Mouse (Mus musculus) thymus, postnatal 4 days (tissue): ENCODE data around the gene Actl6b.

Source experiments
- DNase-seq: peaks from one replicate; pipeline ENCODE4 v3.0.0; 2021

Gene Actl6b

DNA sequence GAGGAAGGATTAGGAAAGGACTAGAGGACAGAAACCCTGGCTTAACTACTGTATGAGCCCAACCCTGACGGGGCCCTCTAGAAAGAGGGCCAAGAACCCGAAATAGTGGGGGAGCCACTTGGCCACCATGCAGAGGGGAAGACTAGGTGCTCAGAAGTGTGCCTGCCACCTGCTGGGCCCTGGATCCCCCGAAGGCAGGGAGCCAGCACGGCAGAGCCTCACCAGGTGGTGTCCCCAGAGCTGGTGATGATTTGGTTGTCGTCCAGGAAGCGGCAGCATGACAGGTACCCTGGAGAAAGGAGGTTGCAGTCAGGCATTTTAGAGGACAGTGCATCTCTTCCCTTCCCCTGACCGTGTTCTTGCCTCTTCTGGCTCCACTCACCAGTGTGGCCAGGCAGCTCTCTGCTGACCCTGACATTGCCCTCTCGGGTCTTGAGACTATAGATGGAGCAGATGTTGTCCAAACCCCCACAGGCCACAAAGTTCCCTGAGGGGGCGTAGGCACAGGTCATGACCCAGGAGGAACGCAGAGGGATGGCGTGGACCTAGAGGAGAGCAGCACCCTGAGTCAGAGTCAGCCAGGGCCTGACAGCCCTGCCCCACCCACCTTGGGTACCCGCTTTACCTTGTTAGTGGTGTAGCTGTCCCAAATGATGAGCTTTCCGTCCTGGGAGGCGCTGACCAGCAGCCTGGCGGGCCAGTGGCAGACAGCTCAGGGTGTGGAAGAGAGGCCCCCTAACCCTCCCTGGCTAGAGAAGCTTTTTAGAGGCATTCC, 23.9 kb upstream of the Actl6b start:
- no peak for DNase-seq

DNA sequence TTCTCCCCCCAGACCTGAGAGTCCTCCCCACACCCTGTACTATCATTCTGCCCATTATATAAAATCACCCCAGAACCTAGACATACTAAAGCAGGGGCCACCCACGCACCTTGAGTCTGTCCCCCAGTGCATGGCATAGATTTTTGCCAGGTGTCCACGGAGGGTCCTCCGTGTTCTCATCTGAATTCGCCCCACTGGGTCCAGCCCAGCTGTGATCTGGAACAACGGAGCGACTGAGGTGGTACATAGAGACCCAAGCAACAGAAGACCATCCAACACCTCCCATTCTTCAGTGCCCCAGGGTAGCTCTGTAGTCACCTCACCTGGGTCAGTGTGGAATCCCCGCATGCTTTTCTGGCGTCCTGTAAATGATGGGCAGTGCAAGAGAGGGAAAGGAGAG, 23.2 kb upstream of the Actl6b start:
- DNase-seq: no peak

DNA sequence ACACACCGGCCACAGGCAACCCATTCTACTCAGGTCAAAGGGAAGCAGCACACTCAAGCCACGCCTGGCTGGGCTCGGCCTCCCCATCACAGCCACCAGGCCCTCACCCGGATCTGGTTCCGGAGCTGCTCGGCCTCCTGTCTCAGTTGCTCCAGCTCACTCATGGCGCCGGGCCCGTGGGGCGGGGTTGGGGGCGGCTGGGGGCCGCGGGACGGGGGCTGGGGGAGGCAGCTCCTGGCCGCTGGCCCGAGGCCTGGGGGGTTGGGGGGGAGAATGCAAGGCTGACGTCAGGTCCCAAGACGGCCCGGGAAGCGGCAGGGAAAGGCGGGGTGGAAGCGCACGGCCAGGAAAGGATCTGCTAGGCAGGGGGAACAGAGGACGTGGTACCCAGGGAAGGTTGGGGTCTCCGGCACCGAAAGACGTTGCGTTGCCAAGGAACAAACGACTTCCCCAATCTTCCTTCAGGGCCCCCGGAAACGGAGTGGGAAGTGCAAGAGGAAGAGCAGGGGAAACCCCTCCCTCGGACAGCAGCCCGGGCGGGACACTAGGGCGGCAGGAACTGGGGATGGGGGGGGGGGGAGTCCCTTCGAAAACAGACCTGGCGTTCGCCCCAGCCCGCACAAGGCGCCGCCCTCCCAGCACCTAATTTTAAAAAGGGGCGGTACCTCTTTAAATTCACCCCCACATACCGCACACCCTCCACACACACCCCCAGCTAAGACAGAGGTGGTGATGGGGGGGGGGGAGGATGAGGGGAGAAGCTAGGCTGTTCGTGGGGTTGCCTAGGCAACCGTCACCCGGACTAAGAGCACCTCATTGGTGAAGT, 22.5 kb upstream of the Actl6b start:
- peak; percentile 53 for DNase-seq

DNA sequence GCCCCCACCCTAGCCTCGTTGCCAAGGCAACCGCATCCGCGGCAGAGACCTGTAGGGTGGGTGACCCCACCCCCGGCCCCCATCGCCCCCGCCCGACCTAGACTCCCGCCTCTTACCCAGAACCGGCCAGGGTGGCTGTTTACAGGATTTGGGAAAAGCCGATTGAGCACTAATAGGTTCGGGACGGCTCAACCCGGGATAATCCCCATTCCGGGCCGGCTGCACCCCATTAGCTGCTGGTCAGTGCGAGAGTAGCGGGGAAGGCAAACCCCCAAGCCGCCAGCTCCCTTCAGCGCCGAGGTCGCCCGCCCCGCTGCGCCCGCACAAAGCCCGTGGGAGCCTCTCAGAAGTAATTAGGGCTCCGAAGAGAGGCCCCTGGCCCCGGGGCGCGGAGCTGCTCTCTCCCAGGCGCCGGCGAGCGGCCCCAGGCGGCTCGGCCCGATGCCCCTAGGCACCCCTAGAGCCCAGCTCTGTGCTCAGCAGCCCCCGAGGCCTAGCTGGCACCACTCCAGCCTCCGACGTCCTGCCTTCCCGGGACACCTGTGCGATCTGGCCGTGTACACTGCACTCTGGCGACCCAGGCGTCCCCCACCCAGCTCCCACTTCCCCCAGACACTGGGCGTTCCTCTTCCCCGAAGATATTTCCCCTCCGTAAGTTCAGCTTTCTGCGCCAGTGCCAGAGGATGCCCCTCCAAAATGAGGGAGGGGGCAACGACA, 21.7 kb upstream of the Actl6b start:
- peak; percentile 82 for DNase-seq

DNA sequence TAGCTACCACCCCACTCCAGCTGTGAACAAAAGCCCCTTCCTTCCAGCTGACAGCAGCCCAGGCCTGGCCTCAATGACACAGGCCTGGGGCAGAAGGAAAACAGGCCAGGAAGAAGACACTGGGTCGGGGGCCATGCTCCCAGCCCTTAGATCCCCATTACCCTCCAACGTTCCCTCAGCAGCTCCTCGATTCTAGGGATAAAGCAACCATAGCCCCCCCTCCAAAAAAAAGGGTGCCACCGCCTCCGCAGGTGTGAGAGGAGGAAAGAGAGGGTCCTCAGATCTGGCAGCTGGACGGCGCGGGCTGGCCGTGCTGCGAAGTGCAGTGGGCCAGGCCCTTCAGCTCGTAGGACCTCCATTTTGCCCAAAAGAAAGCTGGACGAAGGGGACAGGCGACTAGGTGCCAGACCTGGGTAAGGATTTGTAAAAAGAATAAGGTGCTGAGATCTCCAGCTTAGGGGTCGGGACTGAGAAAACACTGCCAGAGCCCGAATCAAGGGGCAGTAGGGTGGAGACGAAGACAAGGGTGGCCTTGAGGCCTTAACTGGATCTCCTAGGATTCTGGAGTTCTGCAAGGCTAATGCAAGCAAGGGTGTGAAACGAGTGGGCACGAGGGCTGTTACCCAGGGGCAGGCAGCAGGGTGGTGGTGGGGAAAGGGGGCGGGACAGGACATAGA, 21.0 kb upstream of the Actl6b start:
- DNase-seq: peak; percentile 53

DNA sequence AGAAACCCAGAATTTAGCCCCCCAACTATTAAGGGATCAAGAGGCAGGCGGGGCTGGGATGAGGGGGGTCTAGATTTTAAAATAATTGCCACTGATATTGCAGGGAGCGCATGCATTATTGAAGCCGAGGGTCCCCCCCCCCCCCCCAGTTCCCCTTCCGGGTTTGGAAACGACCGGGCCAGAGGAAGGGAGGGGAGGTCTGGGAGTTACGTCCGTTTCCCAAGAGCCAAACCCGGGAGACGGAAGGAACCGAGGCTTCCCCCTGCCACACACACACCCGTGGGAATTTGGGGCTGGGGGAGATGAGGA, 20.6 kb upstream of the Actl6b start:
- no peak for DNase-seq

DNA sequence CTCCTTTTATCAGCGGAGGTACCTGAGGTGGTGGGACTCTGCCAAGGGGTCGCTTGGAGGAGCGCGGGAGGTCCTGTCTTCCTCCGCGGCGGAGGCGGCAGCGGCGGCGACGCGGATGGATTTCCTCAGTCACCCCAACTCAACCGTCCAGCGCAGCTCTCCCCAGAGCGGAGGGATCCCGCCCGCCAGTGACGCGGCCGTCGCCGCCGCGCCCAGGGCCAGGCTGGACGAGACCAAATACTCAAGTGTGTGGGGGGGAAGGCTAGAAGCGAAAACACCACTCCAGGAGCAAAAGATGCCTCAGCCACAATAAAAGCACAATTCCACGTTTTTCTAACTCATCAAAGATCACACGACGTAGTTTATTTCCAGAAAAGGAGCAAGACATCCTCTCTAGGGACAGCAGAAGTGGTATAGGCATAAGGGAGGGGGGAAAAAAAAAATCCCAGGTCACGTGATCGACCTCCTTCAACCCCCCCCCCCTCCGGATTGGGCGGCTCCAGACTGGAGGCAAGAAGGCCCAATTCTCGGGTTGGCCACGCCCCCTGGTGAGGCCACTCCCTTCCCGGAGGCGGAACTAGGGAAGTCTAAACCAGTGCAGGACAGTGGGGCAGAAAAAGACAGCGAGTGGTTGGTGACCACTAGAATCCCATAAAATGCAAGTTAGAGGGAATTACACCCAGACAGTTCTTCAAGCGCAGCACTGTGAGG, 20.0 kb upstream of the Actl6b start, which contains the start of the genes Epo and Gnb2:
Epo (minus strand) TSS at position 126 of the 711 bp plus-strand sequence.
Gnb2 (minus strand) TSS at position 394 of the 711 bp plus-strand sequence.
- DNase-seq: peak; percentile 99

DNA sequence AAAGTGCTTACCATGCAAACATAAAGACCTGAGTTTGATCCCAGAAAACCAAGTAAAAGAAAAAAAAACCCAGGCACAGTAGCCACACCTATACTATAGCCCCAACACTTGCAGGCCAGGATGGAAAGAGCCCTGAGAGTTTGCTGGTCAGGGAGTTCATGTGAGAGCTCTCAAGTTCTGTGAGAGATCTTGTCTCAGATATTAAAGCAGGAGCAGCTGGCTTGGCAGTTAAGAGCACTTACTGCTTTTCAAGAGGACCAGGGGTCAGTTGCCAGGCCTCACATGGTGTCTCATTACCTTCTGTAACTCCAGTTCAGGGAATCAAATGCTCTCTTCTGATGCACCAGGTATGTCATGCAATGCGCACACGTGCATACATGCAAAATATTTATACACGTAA, 18.6 kb upstream of the Actl6b start:
- DNase-seq: no peak

DNA sequence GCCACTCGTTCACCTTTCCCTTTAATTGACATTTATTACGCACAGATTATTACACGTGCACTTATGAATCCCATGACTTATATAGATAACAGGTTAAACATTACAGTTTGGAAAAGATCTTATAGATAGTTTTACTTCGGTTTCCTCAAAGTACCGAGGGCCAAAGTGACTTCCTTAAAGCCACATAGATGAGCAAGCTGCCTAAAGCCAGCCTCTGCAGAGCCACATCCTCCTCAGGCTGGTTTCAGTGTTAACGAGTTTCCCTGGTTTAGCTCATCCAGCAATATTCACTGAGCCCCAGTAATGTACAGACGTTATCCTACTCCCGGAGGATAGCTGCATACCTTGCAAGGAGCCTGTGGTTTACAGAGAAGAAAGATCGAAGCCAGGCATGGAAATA, 18.0 kb upstream of the Actl6b start:
- DNase-seq: no peak

DNA sequence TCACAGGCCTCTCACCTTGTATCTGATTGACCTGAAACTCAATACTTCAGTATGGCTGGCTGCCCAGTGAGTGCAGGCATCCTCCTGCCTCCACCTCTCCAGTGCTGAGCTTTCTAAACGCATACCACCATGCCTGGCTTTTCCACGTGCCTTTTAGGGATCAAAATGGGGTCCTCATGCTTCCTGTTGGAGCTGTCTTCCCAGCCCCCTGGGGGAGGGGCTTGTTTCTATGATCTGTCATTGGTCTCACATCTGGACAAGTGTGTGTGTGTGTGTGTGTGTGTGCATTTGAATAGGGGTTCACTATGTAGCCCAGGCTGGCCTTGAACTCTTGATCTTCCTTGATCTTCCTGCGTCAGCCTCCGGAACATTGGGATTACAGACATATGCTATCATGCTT, 15.9 kb upstream of the Actl6b start:
- DNase-seq: no peak

DNA sequence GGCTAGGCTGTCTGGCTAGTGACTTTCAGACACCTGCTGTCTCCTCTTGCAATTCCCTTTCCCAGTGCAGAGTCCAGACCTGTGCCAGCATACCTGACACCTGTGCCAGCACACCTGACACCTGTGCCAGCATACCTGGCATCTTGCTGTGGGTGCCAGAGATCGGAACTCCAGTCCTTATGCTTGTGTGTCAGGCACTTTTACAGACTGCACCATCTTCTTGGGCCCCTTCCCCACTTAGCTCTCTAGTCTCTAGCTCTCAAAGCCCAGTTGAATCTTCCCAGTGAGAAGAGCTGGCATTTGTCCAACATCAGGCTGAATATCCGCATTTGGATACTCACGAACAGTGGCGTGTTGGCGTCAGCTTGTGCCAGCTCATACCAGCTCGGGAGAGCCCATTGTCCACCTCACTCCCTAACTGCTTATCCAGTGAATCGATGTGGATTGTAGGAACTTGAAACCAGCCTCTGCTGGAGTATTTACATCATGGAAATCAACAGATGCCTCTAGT, 14.0 kb upstream of the Actl6b start:
- DNase-seq: no peak

DNA sequence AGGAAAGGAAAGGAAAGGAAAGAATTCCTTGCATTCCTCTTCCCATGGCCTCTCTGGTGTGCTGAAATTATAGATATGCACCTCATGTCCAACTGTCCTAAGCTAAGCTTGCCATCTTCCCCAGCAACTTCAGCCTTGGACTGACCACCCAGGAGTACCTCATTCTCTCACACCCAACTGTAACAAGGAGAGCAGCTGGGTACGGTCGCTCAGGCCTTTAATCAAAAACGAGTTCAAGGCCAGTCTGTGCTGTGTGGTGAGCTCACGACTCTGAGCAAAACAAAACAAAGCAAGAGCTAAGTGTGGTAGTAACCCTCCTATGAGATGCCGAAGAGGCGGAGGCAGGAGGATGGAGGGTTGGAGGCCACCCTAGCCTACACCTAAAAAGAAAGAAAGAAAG, 12.3 kb upstream of the Actl6b start:
- DNase-seq: no peak

DNA sequence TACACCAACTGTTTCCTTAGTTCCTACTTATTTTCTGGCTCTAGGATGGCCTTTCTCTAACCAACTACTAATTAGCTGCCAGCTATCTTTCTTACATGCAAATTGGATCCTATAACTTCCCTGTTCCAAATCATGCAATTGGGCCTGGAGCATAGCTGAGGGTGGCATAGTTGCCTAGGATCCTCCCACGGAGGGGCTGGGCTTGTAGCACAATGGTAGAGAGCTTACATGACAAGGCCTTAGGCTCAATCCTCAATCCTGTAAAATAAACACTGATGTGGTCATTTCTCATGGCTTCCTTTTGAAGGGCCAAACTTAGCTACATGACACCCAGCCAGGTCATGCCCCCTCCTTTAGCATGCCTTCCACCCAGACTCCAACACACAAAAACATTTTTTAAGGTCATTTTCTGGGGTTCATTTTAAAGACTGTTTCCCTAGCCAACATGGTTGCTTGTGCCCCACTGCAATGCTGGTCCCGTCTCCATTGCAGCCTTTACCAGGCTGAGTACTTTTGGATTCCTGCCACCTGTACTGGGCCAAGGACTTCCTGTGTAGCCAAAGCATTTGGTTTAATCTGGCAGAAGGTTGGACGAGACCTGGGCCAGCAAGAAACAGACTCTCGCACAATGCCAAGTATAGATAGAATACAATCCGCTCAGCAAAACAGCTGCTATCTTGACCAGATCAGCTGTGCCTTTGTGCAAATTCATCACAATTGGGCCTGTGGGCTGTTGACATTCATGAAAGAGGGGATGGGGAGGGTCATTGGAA, 11.4 kb upstream of the Actl6b start:
- DNase-seq: no peak

DNA sequence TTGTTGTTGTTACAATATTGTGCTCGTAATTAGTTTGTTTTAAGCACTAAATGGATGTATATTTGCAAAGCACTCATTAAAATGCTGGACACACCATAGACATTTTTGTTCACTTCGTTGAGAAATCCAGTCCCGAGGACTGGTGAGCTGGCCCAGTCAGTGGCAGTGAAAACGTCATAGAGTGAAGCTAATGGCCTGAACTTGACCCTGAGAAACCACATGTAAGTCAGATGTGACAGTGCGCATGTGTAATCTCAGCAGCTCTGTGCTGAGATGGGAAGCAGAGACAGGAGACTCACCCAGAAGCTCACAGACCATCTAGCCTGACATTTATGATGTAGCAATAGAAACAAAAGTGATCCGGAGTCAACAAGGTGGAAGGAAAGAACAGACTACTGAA, 8.4 kb upstream of the Actl6b start:
- no peak for DNase-seq

DNA sequence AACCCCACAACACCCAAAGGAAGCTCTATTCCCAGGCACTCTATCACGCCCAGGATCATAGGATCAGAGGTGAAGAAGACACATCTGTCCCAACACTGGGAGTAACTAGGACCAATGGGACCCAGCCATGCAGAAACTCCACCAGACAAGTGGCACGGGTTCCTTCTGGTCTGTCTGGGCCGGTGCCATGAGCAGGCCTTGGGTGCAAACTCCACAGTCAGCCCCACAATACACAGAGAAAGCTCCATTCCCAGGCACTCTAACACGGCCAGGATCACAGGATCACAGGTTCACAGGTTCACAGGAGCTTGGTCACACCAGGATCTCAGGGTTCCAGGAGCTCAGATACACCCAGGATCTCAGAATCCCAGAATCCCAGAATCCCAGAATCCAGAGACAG, 7.7 kb upstream of the Actl6b start:
- no peak for DNase-seq

DNA sequence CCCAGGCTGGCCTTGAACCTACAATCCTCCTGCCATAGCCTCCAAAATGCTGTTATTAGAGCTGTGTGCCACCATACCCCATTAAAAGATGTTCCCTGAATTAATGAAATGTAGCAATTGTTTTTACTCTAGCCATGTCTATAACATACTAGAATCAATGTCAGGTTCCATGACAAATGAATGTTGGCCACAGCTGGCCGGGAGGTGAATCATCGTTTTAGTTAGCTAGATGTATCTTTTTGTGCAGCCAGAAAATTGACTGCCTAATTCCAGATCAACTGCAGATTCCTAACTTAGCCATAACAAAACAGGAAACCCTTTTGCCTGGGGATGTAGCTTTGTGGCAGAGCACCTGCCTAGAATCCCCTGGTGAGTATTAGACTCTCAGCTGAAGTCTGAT, 3.5 kb upstream of the Actl6b start:
- DNase-seq: no peak

DNA sequence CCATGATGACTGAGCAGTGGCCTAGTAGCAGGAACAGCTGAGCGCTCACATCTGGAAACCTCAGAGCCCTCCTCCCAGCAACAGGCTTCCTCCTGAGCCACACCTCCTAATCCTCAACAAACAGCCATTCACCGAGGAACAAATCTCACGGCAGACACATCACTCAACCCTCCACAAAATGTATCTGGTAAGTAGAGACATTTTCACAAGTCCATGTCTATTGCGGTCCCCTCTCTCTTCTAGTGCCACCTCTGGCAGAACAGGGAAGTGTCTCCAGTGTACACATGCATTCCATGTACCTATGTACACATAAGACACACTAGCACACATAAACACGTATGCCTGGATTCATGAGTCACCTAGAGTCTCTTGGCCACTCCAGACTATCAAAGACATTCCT, 2.2 kb upstream of the Actl6b start:
- DNase-seq: peak; percentile 69

DNA sequence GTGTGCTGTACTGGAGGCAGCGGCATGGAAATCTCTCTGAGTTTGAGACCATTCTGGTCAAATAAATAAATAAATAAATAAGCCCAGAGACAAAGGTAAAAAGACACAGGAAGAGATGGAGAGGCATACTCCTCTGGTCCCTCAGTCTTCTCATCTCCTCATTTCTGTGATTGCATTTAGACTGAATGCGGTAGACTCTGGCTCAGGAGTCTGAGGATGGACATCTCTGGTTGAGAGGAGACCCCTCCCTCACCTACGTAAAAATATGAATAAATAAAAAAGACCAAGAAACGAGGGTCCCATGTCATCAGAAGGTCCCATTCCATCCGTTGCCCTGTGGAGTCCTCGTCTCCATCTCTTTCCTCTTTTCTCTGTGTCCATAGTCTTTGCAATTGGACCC, 317 bp upstream of the Actl6b start:
- no peak for DNase-seq

DNA sequence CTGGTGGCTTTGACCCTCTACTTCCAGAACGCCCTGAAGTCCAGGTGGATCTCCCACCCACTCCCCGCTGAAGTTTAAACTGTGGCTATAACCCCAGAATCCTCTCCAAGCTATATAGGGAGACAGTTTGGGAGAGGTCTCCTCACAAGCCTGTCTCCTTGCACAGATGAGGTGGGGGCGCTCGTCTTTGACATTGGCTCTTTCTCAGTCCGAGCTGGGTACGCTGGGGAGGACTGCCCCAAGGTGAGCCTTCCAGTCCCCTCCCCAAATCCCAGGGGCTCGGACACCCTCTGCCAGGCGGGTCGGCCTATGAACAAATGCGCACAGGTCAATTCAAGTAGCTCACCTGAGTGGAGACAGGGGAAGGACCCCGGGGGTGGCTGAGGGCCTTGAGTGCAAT, 581 bp downstream of the Actl6b start:
- no peak for DNase-seq

DNA sequence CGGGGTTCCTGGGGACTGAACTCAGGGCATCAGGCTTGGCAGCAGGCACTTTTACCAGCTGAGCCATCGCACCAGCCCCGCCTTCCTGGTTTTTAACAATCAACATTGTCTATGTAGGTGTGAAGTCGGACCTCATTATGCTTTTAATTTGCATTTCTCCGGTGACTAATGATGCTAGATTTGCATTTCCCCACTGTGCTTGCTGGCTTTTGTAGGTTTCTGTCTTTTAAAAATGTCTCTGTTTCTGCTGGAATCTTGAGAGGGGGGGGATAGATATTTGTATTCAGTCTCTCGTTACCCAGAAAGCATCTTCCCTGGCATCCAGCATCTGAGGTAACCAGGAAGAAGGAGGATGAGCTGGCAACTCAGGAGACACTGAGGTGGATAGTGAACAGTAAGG, 8.2 kb downstream of the Actl6b start:
- no peak for DNase-seq

DNA sequence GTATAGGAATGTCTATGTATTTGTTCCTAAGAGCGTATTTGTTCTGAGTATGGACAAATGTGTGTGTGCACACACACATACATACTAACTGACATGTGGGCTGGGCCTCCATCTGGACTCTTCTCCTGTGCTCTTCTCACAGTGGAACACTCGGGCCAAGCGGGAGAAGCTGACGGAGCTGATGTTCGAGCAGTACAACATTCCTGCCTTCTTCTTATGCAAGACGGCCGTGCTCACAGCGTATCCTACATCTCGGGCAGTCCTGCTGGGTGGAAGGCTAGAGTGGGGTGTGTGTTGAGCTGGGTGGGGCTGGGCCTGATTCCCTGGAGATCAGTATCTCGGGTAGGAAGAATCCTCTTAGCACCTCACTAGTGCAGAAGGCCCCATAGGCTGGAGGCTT, 9.6 kb downstream of the Actl6b start:
- no peak for DNase-seq

DNA sequence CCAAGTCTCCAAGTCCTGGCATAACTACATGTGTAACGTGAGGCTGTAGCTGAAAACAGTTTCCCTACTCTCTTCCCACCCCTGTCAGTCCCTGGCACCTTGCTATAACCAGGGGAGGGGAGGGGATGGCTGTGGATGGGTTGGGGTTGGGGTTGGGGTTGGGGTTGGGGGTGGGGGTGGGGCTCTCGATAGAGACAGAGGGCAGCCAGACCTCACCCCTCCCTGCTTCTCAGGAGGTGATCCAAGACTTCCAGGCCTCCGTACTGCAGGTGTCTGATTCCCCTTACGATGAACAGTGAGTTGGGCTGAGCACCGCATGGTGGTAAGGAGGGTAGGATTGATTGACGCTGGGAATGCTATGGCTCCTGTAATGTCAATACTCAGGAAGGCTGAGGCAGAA, 12.4 kb downstream of the Actl6b start:
- no peak for DNase-seq
